Mouse (Mus musculus): ENCODE data around the gene Tmem258. TPM values are rescaled to one million over a fixed set of nuclear protein-coding genes. Genes with fewer than 3 reads are reported as not detected.

Gene Tmem258
- total RNA-seq, 1 experiment = 455 TPM

DNA sequence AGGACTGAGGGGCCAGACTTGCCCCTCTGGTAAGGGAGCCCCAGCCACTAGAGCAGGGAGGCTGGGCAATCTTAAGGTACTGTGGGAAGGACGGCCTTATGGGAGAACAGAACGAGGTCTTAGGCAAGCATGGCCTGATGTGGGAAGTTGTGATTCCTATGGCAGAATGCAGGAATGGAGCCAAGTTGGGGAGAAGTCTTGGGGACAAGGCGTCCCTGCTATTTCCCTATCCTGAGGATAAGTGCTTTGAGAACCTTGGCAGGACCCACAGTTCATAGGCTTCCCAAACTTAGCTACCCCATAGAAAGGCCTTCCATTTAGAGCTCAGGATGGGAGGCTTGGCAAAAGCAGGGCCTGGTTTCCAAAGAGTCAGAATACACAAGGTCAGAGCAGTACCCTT lies 5.0 kb downstream of the Tmem258 start:
- no peak for TF ChIP-seq MAFK (IDR thresholded peaks at IDR 0.05; ENCODE audit: insufficient read depth, low read depth, low read length)
- TF ChIP-seq HCFC1 (IDR thresholded peaks at IDR 0.05; ENCODE audit: borderline replicate concordance, insufficient read depth, low read length) = no peak
- TF ChIP-seq CHD2 (IDR thresholded peaks at IDR 0.05; ENCODE audit: low read depth, low read length) = no peak
- TF ChIP-seq ZC3H11A (IDR thresholded peaks at IDR 0.05; ENCODE audit: borderline replicate concordance, low read depth, low read length) = no peak
- no peak for TF ChIP-seq ZNF384 (IDR thresholded peaks at IDR 0.05; ENCODE audit: low read depth, low read length)
- H3K9ac ChIP-seq (ENCODE audit: insufficient read depth, low read depth, low read length, poor library complexity, severe bottlenecking) = no peak overlapping the region
- no peak for DNase-seq (ENCODE audit: low read depth, low spot score)
- H3K9me3 ChIP-seq (ENCODE audit: control insufficient read depth, insufficient read depth, low read depth, low read length) = no peaks in the 10 kb centered on the region
- no peaks in the 10 kb centered on the region; a peak in 2 of 4 replicates for H3K4me1 ChIP-seq (ENCODE audit: control insufficient read depth in 2 of 2, insufficient read depth in 2 of 2, low read length in 2 of 2, poor library complexity in 1 of 2)
- in situ Hi-C loops (cut with MboI; ENCODE audit: low sequenced_read_pairs in 2 of 2, unreplicated experiment in 2 of 2) = no loop called here
- no peak overlapping the region for H3K27ac ChIP-seq (ENCODE audit: insufficient read depth, low read depth, low read length, poor library complexity, severe bottlenecking)
- H3K36me3 ChIP-seq (ENCODE audit: control insufficient read depth, insufficient read depth, low read length, poor library complexity, severe bottlenecking) = peaks cover 65% of the 10 kb centered on the region
- H3K4me3 ChIP-seq (ENCODE audit: insufficient read depth in 1 of 2, low read depth in 1 of 2, low read length in 2 of 2, poor library complexity in 1 of 2, severe bottlenecking in 1 of 2) = no peak overlapping the region

- Histone ChIP-seq H3K9me3 (ENCODE audit: control insufficient read depth, insufficient read depth, low read depth, low read length) (no peaks in the 10 kb centered on the region), H3K4me1 (ENCODE audit: control insufficient read depth in 2 of 2, insufficient read depth in 2 of 2, low read length in 2 of 2, poor library complexity in 1 of 2) (peaks cover 0 to 7% of the 10 kb centered on the region in 2 experiments; a peak in 2 of 4 replicates), H3K27ac (ENCODE audit: insufficient read depth, low read depth, low read length, poor library complexity, severe bottlenecking) (no peak overlapping the region), H3K9ac (ENCODE audit: insufficient read depth, low read depth, low read length, poor library complexity, severe bottlenecking) (no peak overlapping the region), H3K4me3 (ENCODE audit: insufficient read depth in 1 of 2, low read depth in 1 of 2, low read length in 2 of 2, poor library complexity in 1 of 2, severe bottlenecking in 1 of 2) (no peak overlapping the region), H3K36me3 (ENCODE audit: control insufficient read depth, insufficient read depth, low read length, poor library complexity, severe bottlenecking) (peaks cover 82% of the 10 kb centered on the region)
- in situ Hi-C loops (cut with MboI; ENCODE audit: low sequenced_read_pairs in 2 of 2, unreplicated experiment in 2 of 2) = no loop called here
- TF ChIP-seq HCFC1 (IDR thresholded peaks at IDR 0.05; ENCODE audit: borderline replicate concordance, insufficient read depth, low read length) (no peak), ZNF384 (IDR thresholded peaks at IDR 0.05; ENCODE audit: low read depth, low read length) (no peak), ZC3H11A (IDR thresholded peaks at IDR 0.05; ENCODE audit: borderline replicate concordance, low read depth, low read length) (no peak), MAFK (IDR thresholded peaks at IDR 0.05; ENCODE audit: insufficient read depth, low read depth, low read length) (no peak), CHD2 (IDR thresholded peaks at IDR 0.05; ENCODE audit: low read depth, low read length) (no peak)
- DNase-seq (ENCODE audit: low read depth, low spot score) = no peak
These were observed 7.1 kb downstream of the Tmem258 start for GRCm38 (mm10) chr19:10210885-10211284.

DNA sequence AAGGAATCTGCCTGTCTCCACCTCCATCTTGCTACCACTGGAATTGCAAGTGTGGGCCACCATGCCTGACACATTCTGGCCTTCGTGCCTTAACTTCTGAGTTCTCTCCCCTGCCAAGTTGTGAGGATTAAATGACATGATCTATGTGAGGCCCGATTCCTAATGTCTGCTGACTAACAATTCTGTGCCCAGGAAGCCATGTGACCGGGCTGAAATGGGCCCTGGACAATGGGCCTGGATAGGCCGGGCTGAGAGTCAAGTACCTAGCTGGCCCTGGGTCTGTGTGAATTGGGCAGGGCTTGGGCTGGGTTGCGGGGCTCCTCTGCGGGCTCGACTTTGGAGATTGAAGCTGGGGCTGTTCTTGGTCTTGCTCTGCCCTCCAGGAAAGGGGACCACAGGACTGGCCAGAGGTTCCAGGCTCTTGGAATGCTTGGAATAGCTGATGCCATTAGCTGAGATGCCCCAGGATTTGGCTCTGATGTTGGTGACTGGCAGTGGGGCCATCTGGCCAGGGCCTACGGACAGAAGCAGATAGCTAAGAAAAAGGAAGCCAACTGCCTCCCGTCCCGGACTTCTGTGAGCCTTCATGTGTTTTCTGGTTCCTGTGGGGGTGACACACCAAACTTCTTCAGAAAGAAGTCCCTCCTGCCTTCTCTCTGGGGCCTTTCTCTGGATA lies 10.1 kb downstream of the Tmem258 start:
- no peak for DNase-seq (ENCODE audit: low read depth, low spot score)
- H3K36me3 ChIP-seq (ENCODE audit: control insufficient read depth, insufficient read depth, low read length, poor library complexity, severe bottlenecking) = peaks cover 86% of the 10 kb centered on the region
- in situ Hi-C loops (cut with MboI; ENCODE audit: low sequenced_read_pairs in 2 of 2, unreplicated experiment in 2 of 2) = no loop called here

GRCm38 (mm10) chr19:10216101-10216500 lies 12.3 kb downstream of the Tmem258 start:
- peaks cover 86% of the 10 kb centered on the region for H3K36me3 ChIP-seq (ENCODE audit: control insufficient read depth, insufficient read depth, low read length, poor library complexity, severe bottlenecking)
- peaks cover 0 to 33% of the 10 kb centered on the region in 2 experiments; a peak in 2 of 4 replicates for H3K4me1 ChIP-seq (ENCODE audit: control insufficient read depth in 2 of 2, insufficient read depth in 2 of 2, low read length in 2 of 2, poor library complexity in 1 of 2)
- TF ChIP-seq ZC3H11A (IDR thresholded peaks at IDR 0.05; ENCODE audit: borderline replicate concordance, low read depth, low read length) (no peak), MAFK (IDR thresholded peaks at IDR 0.05; ENCODE audit: insufficient read depth, low read depth, low read length) (no peak), CHD2 (IDR thresholded peaks at IDR 0.05; ENCODE audit: low read depth, low read length) (no peak), HCFC1 (IDR thresholded peaks at IDR 0.05; ENCODE audit: borderline replicate concordance, insufficient read depth, low read length) (no peak), ZNF384 (IDR thresholded peaks at IDR 0.05; ENCODE audit: low read depth, low read length) (no peak)
- H3K4me3 ChIP-seq (ENCODE audit: insufficient read depth in 1 of 2, low read depth in 1 of 2, low read length in 2 of 2, poor library complexity in 1 of 2, severe bottlenecking in 1 of 2) = no peak overlapping the region
- H3K9me3 ChIP-seq (ENCODE audit: control insufficient read depth, insufficient read depth, low read depth, low read length) = no peaks in the 10 kb centered on the region
- no peak overlapping the region for H3K27ac ChIP-seq (ENCODE audit: insufficient read depth, low read depth, low read length, poor library complexity, severe bottlenecking)
- in situ Hi-C loops (cut with MboI; ENCODE audit: low sequenced_read_pairs in 2 of 2, unreplicated experiment in 2 of 2) = no loop called here
- no peak overlapping the region for H3K9ac ChIP-seq (ENCODE audit: insufficient read depth, low read depth, low read length, poor library complexity, severe bottlenecking)
- no peak for DNase-seq (ENCODE audit: low read depth, low spot score)

More for the DNA sequence above, 10.1 kb downstream of the Tmem258 start:
- Histone ChIP-seq H3K27ac (ENCODE audit: insufficient read depth, low read depth, low read length, poor library complexity, severe bottlenecking) (no peak overlapping the region), H3K9ac (ENCODE audit: insufficient read depth, low read depth, low read length, poor library complexity, severe bottlenecking) (no peak overlapping the region), H3K4me3 (ENCODE audit: insufficient read depth in 1 of 2, low read depth in 1 of 2, low read length in 2 of 2, poor library complexity in 1 of 2, severe bottlenecking in 1 of 2) (no peak overlapping the region), H3K9me3 (ENCODE audit: control insufficient read depth, insufficient read depth, low read depth, low read length) (no peaks in the 10 kb centered on the region), H3K4me1 (ENCODE audit: control insufficient read depth in 2 of 2, insufficient read depth in 2 of 2, low read length in 2 of 2, poor library complexity in 1 of 2) (peaks cover 0 to 15% of the 10 kb centered on the region in 2 experiments; a peak in 2 of 4 replicates)
- TF ChIP-seq ZNF384 (IDR thresholded peaks at IDR 0.05; ENCODE audit: low read depth, low read length) (no peak), ZC3H11A (IDR thresholded peaks at IDR 0.05; ENCODE audit: borderline replicate concordance, low read depth, low read length) (no peak), MAFK (IDR thresholded peaks at IDR 0.05; ENCODE audit: insufficient read depth, low read depth, low read length) (no peak)

All from ES-E14 (cell line).